Mouse (Mus musculus) stomach, adult 2 months (tissue): ENCODE measurements around the gene Olfr1415. TPM values are rescaled to one million over a fixed set of nuclear protein-coding genes. Genes with fewer than 3 reads are reported as not detected.

Experiments
- polyA plus RNA-seq: library from polyadenylated mRNA; depleted of rRNA; stranded (reverse); fragments of >200 nt; gene quantifications from 2 replicates; pipeline ENCODE4 v1.2.3, GENCODE M21; 2012; rRNA removed

Olfr1415 gene
- polyA plus RNA-seq, result not detected in 2 replicates

GRCm38 (mm10) chr1:92496001-92496400, at the start of gene Olfr1415:
TSS of gene Olfr1415 (minus strand) at chr1:92496101.

GRCm38 (mm10) chr1:92518561-92518960, 22.7 kb upstream of the Olfr1415 start, which contains the start of gene Olfr1414:
TSS of gene Olfr1414 (minus strand) at chr1:92518661.

GRCm38 (mm10) chr1:92485013-92485412, 10.9 kb downstream of the Olfr1415 start, which contains the start of gene Olfr1416:
TSS of gene Olfr1416 (minus strand) at chr1:92485113.

GRCm38 (mm10) chr1:92473165-92474041, 22.5 kb downstream of the Olfr1415 start, which contains the start of gene Ndufa10:
TSS of gene Ndufa10 (minus strand) at chr1:92473860.

Other genes with a start within 250 kb of the Olfr1415 start
- 47.4 and 57.1 TPM in 2 replicates for gene Ndufa10, start 22.2 kb downstream of the Olfr1415 start, polyA plus RNA-seq
- gene Olfr1416, start 11.0 kb downstream of the Olfr1415 start, polyA plus RNA-seq, result not detected in 2 replicates
- gene Olfr1414, start 22.6 kb upstream of the Olfr1415 start, polyA plus RNA-seq, result not detected in 2 replicates
- gene Olfr1413, start 75.2 kb upstream of the Olfr1415 start, polyA plus RNA-seq, result not detected in 2 replicates
- gene Olfr1412, start 89.7 kb upstream of the Olfr1415 start, polyA plus RNA-seq, result not detected in 2 replicates
- not detected in 2 replicates for gene Olfr1411, start 98.3 kb upstream of the Olfr1415 start, polyA plus RNA-seq
- gene Olfr1410, start 109.7 kb upstream of the Olfr1415 start, polyA plus RNA-seq, result not detected in 2 replicates
- not detected in 2 replicates for gene Olfr12, start 121.7 kb upstream of the Olfr1415 start, polyA plus RNA-seq
- gene Cops9, start 145.9 kb upstream of the Olfr1415 start, polyA plus RNA-seq, result 33.6 and 35.5 TPM in 2 replicates
- gene Otos, start 152.7 kb upstream of the Olfr1415 start, polyA plus RNA-seq, result not detected in 2 replicates